Mouse (Mus musculus) heart, embryonic 11.5 days (tissue): ENCODE results near the gene Dnlz. TPM values are rescaled to one million over a fixed set of nuclear protein-coding genes. Genes with fewer than 3 reads are reported as not detected.

ENCODE experiments used
- ATAC-seq: fragments of 200-750 bp; cut with Nextera tagmentation; replicated peaks from 2 replicates; pipeline ENCODE4 v1.8.0; 2017; ENCODE audit warnings: moderate library complexity; ENCODE audit not compliant: insufficient number of reproducible peaks, low FRiP score, low TSS enrichment
- H3K27ac ChIP-seq: fragments of 300-500 bp; sonication (generic); 2 replicates; pipeline ENCODE4 v1.5.1; 2014; ENCODE audit warnings: mild to moderate bottlenecking, low read depth, low read length
- H3K27me3 ChIP-seq: fragments of 300-500 bp; sonication (generic); 2 replicates; pipeline ENCODE4 v1.6.1; 2014; ENCODE audit warnings: mild to moderate bottlenecking, low read length, mixed read lengths; ENCODE audit not compliant: control insufficient read depth, insufficient read depth
- H3K36me3 ChIP-seq: fragments of 300-500 bp; sonication (generic); 2 replicates; pipeline ENCODE4 v1.6.1; 2014; ENCODE audit warnings: mild to moderate bottlenecking, low read length, moderate library complexity, mixed read lengths; ENCODE audit not compliant: control insufficient read depth, insufficient read depth
- H3K4me1 ChIP-seq: fragments of 300-500 bp; sonication (generic); 2 replicates; pipeline ENCODE4 v1.6.1; 2014; ENCODE audit warnings: low read length; ENCODE audit not compliant: control insufficient read depth, insufficient read depth
- H3K4me2 ChIP-seq: fragments of 300-500 bp; sonication (generic); 2 replicates; pipeline ENCODE4 v1.6.1; 2014; ENCODE audit warnings: mild to moderate bottlenecking, moderate library complexity
- H3K4me3 ChIP-seq: fragments of 300-500 bp; sonication (generic); 2 replicates; pipeline ENCODE4 v1.5.1; 2014; ENCODE audit warnings: low read depth, low read length
- H3K9ac ChIP-seq: fragments of 300-500 bp; sonication (generic); 2 replicates; pipeline ENCODE4 v1.6.1; 2014; ENCODE audit warnings: mild to moderate bottlenecking, low read depth, low read length, moderate library complexity
- H3K9me3 ChIP-seq: fragments of 300-500 bp; sonication (generic); replicated peaks from 2 replicates; pipeline ENCODE4 v1.6.1; 2016; ENCODE audit warnings: low read length; ENCODE audit not compliant: control insufficient read depth
- WGBS: fragments of 180-500 bp; shearing (Covaris S2); extraction: QIAGEN DNeasy Blood & Tissue Kit; methylation state at CpG from one replicate; pipeline ENCODE4 v1.1.7; 2014; ENCODE audit not compliant: insufficient replicate concordance; 5-methylcytosine and 5-hydroxymethylcytosine counted together
- polyA plus RNA-seq: library from polyadenylated mRNA; unstranded; fragments of >200 nt; fragmentation: Nextera tagmentation; extraction: Ambion mirVana; gene quantifications from 2 replicates; pipeline ENCODE4 v1.2.1, GENCODE M21; 2014

Dnlz gene
- polyA plus RNA-seq, 1 experiment from 2014 or later: 26.3 TPM

DNA sequence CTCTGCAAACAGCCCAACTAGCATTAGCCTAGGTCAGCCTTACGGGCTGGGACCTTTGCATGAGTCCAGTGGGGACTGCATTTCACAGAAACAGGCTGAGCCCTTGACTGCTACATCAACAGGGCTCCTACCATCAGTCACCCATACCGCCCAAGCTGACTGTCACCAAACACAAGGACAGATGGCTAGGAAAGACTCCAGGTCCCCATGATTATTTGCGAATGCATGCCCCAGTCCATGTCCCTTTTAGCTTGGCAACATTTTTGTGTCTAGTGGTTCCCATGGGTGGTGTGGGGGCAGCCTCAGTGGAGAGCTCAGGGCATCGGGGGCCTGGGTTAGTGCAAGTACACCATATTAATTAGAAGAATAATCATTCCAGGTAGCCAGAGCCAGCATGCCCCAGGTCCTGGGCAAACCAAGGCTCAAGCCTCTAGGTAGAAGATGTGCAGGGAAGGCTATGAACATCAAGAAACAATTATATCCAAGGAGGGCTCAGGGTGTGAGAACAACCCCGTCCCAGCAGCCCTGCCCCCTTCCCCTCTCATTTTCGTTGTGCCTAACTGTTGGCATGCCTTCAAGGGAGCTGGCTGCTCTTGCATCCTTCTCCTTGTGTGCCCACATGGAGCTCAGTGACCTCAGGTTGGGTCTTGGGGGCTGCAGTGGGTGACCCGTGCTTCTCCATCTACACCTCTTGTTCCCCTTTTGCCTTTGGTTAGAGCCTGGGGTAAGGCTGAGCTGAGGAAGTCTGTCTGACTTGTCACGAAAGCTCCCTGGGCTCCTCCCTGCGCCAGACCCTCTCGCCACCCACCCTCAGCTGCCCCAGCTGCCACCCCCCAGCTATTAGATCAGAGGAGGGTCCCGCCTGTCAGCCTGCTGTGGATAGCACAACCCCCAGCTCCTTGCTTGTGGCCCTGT lies 1.4 kb upstream of the Dnlz start:
- H3K9me3 ChIP-seq: no peaks in the 10 kb centered on the region
- peak overlapping the region; percentile 87; the same call in 1 of the 2 replicates for H3K9ac ChIP-seq
- H3K27me3 ChIP-seq: no peaks in the 10 kb centered on the region
- no peak for ATAC-seq
- H3K4me1 ChIP-seq: peaks cover 21% of the 10 kb centered on the region
- H3K27ac ChIP-seq: no peak overlapping the region
- H3K4me2 ChIP-seq: peak overlapping the region; percentile 95
- peaks cover 3% of the 10 kb centered on the region; the same call in 1 of the 2 replicates for H3K36me3 ChIP-seq
- H3K4me3 ChIP-seq: no peak overlapping the region
- 89% methylated on average over 11 of the region's 11 CpGs for WGBS

DNA sequence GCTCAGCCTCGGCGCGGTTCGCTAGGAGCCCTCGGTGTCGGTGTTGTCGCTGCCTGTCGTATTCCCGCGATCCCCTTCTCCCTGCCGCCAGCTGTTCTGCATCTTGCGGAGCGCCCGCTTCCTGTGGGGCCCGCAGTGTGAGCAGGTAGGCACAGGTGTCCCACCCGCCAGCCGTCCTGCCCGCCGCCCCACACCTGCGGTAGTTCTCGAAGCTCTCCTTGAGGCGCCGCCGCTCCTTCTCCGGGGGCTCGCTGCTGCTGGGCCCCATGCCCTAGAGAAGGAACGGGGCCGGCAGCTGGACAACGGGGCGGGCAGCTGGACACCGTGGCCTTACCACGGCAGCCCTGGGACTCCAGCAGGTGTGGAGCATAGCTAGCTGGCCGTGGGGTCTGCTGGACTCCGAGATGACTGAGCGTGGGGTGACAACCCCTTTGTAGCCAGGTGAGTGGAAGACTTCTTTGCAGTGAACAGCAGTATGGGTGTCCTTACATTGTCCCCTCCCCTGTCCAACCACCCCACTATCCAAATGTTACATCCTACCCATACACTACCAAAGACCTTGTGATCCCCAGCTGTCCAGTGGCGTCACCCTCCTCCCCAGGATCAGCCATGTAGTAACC lies 491 bp upstream of the Dnlz start:
- H3K9ac ChIP-seq: peak overlapping the region; percentile 87
- no peaks in the 10 kb centered on the region for H3K27me3 ChIP-seq
- 3% methylated on average over 36 of the region's 36 CpGs for WGBS
- peak overlapping the region; percentile 15; the same call in 1 of the 2 replicates for H3K27ac ChIP-seq
- ATAC-seq: 0 out of 2 replicates have a peak, but pooled peaks have one; percentile 6
- H3K36me3 ChIP-seq: peaks cover 3% of the 10 kb centered on the region; the same call in 1 of the 2 replicates
- no peaks in the 10 kb centered on the region for H3K9me3 ChIP-seq
- H3K4me1 ChIP-seq: peaks cover 25% of the 10 kb centered on the region
- peak overlapping the region; percentile 70 for H3K4me3 ChIP-seq
- peak overlapping the region; percentile 95 for H3K4me2 ChIP-seq

- H3K4me2 ChIP-seq: no peak overlapping the region
- H3K4me3 ChIP-seq: no peak overlapping the region
- H3K9me3 ChIP-seq: no peaks in the 10 kb centered on the region
- H3K27ac ChIP-seq: peak overlapping the region; percentile 18; the same call in 1 of the 2 replicates
- no peak overlapping the region for H3K9ac ChIP-seq
- H3K36me3 ChIP-seq: peaks cover 26% of the 10 kb centered on the region
- no peak for ATAC-seq
- H3K4me1 ChIP-seq: peaks cover 25% of the 10 kb centered on the region
- 54% methylated on average over 6 of the region's 6 CpGs for WGBS
- no peaks in the 10 kb centered on the region for H3K27me3 ChIP-seq
These were observed 3.7 kb downstream of the Dnlz start for GRCm38 (mm10) chr2:26348241-26348640.

DNA sequence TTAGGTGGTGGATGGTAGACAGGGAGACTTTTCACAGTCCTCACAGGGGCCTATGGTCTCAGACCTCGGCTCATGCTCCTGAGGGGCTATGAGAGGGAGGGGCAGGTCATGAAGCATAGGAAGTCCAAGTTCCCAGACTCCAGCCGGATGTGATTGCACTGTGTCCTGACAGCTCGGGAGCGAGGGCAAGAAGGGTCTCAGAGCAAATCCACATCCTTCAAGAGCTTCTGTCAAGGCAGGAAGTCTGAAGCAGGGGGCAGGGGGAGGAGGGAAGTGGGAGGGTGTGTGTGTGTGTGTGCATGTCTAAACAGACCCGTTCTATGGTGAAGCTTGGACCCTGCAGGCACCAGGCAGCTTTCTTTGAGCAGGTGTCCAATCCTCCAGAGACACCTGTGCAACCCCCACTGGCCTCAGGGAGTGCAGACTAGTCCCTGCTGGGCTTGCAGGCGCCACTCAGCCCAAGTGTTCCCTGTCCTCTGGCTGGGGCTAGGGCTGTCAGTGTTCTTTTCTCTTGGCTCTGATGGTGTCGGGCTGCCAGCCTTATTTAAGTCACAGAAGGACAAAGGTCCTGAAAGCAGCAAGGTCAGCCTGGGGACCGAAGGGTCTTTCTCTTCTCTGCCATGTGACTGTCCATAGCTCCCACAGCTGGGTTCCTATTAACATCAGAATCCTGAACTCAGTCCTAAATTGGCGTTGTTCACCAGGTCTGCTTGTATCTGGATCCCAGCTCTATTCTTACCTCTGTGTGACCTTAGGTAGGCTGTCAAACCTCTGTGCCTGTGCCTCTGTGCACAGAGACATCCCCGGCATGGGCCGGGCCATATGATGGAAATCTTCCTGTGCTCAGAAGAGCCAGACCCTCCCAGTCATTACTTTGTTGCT lies 9.1 kb downstream of the Dnlz start:
- peak overlapping the region; percentile 92 for H3K27ac ChIP-seq
- peaks cover 26% of the 10 kb centered on the region for H3K4me1 ChIP-seq
- 54% methylated on average over 11 of the region's 11 CpGs for WGBS
- H3K9ac ChIP-seq: peak overlapping the region; percentile 52
- H3K27me3 ChIP-seq: no peaks in the 10 kb centered on the region
- no peaks in the 10 kb centered on the region for H3K9me3 ChIP-seq
- H3K36me3 ChIP-seq: peaks cover 28% of the 10 kb centered on the region
- H3K4me2 ChIP-seq: no peak overlapping the region
- no peak overlapping the region for H3K4me3 ChIP-seq
- ATAC-seq: no peak

DNA sequence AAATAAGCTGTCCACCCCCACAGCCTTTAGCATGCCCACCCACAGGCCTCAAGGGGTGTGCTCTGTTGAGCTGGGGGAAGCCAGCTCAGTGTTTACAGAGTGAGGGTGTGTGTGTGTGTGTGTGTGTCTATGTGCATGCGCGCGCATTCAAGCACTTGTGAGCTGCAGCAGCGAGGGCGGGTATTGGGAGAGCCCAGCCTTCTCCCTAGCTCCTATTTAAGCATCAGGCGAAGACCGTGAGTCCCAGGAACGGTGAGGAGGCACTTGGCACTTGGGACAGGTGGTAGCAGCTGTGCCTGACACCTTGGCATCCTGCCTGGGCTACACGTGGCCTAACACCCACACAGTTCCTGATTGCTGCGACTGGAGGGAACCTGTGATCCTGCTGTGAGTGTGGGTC lies 9.9 kb downstream of the Dnlz start:
- H3K27ac ChIP-seq: peak overlapping the region; percentile 92
- H3K27me3 ChIP-seq: no peaks in the 10 kb centered on the region
- no peaks in the 10 kb centered on the region for H3K9me3 ChIP-seq
- ATAC-seq: no peak
- no peak overlapping the region for H3K4me3 ChIP-seq
- 54% methylated on average over 10 of the region's 10 CpGs for WGBS
- H3K36me3 ChIP-seq: peaks cover 26% of the 10 kb centered on the region
- peak overlapping the region; percentile 14; the same call in 1 of the 2 replicates for H3K4me2 ChIP-seq
- H3K9ac ChIP-seq: peak overlapping the region; percentile 52
- peaks cover 26% of the 10 kb centered on the region for H3K4me1 ChIP-seq

DNA sequence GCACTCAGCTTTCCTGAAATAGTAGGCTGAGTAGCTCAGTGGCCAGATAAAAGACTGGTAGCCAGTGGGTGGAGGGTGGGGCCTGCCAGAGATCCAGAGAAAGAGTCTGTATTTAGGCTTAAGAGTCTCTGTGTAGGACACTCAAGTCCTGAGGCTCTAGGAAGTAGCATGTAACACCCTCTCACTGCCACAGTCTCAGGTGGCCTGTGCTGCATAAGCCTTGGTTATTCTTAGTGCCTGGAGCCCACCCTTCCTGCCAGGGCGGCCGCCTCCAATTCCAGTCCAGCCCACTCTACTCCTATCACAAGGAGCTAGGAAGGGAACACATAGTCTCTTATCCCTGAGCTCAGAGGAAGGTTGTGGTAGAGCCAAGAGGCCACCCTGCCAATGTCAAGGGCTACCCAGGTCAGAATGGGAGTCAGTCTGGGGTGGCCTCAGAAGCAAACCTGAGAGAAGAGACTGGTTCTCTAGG lies 10.4 kb downstream of the Dnlz start:
- Histone ChIP-seq H3K27ac (peak overlapping the region; percentile 92), H3K9me3 (no peaks in the 10 kb centered on the region), H3K4me3 (no peak overlapping the region), H3K4me2 (peak overlapping the region; percentile 14), H3K4me1 (peaks cover 26% of the 10 kb centered on the region), H3K9ac (peak overlapping the region; percentile 46), H3K27me3 (no peaks in the 10 kb centered on the region), H3K36me3 (peaks cover 21% of the 10 kb centered on the region)
- WGBS: 74% methylated on average over 2 of the region's 2 CpGs
- peak; percentile 50; the same call in 1 of the 2 replicates for ATAC-seq

DNA sequence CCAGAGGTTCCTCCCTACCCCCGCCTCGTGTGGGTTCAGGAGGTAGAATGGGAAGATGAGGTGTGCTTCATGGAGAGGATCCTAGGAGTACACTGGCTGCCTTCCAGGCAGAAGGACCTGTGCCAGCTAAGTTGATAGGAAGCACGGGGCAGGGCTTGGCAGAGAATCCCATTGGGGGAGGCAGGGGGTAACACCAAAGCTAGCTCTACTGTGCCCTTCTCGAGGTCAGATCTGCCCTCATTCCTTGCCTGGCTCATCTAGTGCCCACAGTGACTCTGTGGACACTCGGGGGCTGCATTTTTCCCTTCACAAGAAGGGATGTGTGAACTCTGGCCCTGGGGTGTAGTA lies 12.7 kb downstream of the Dnlz start:
- no peak overlapping the region for H3K4me2 ChIP-seq
- peaks cover 5% of the 10 kb centered on the region; the same call in 1 of the 2 replicates for H3K36me3 ChIP-seq
- 81% methylated on average over 5 of the region's 5 CpGs for WGBS
- H3K9me3 ChIP-seq: no peaks in the 10 kb centered on the region
- no peak overlapping the region for H3K27ac ChIP-seq
- ATAC-seq: no peak
- no peak overlapping the region for H3K9ac ChIP-seq
- peaks cover 26% of the 10 kb centered on the region for H3K4me1 ChIP-seq
- H3K27me3 ChIP-seq: no peaks in the 10 kb centered on the region
- H3K4me3 ChIP-seq: no peak overlapping the region
